In the genomic region with DNA sequence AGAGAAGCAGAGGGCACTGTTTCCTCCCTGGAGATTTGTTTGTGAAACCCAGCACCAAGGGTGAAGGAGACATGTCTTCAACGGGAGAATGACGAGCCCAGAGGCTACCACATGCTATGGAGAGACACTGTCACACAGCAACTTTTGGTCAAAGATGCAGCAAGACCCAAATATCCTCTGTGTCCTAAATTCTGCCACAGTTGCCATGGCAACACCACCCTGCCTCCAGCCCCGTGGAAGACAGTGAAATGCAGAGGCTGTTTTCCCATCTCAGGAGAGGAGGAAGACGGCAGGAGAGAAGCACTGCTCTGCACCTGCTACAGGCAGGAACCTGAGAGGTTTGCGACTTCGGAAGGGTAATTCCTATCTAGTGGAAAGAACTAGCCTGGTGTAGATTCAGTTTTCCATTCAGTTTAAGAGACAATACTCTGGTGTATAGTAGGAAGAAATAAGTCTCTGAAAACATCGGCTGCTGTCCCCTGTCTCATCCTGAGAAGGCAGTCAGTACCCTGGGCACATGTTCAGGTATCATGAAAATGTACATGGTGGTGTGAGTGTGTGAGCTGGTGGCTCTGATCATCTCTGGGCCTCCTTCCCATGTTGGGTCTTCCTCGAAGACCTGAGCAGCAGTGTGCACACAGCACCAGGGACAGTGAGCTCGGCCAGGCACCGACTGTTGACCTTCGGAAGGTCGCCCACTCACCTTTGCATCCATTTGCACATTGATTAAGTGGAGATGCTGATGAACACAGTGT, we compare ENCODE assay signal across 8 mouse cellular contexts.
DNase-seq lines count a peak whose midpoint lies in the region; ATAC-seq and TF ChIP-seq lines count a peak whose summit lies in the region.

No protein-coding gene starts in this region.

- H3K9ac ChIP-seq in forebrain, embryonic 11.5 days (ENCODE audit: low read length): no peak overlapping the region
- no peak overlapping the region; the same call in 1 of the 2 replicates for H3K9ac ChIP-seq in midbrain, postnatal 0 days (replicated peaks; ENCODE audit: low read length, poor library complexity, severe bottlenecking)

- H3K36me3 ChIP-seq in forebrain, embryonic 11.5 days (ENCODE audit: control insufficient read depth, insufficient read depth, low read length): no peaks in the 10 kb centered on the region
- no peaks in the 10 kb centered on the region for H3K36me3 ChIP-seq in midbrain, postnatal 0 days (ENCODE audit: insufficient read depth, low read length)

- H3K4me1 ChIP-seq in forebrain, embryonic 11.5 days (replicated peaks; ENCODE audit: control insufficient read depth, insufficient read depth, low read length): peaks cover 7% of the 10 kb centered on the region; the same call in 1 of the 2 replicates
- peaks cover 12% of the 10 kb centered on the region for H3K4me1 ChIP-seq in midbrain, postnatal 0 days (ENCODE audit: insufficient read depth, low read length)

- H3K27ac ChIP-seq in forebrain, embryonic 11.5 days (ENCODE audit: low read depth, low read length): no peak overlapping the region
- H3K27ac ChIP-seq in midbrain, postnatal 0 days (ENCODE audit: low read depth, low read length): peak overlapping the region; percentile 83

- H3K4me2 ChIP-seq in forebrain, embryonic 11.5 days (ENCODE audit: low read depth, low read length, severe bottlenecking): no peak overlapping the region
- no peak overlapping the region for H3K4me2 ChIP-seq in midbrain, postnatal 0 days (ENCODE audit: low read depth, low read length, poor library complexity, severe bottlenecking)

- ATAC-seq in forebrain, embryonic 11.5 days (replicated peaks; ENCODE audit: low FRiP score): no peak
- peak; percentile 78 for ATAC-seq in midbrain, postnatal 0 days (ENCODE audit: low FRiP score)
- ATAC-seq in monocyte, adult 5-6 weeks (replicated peaks; ENCODE audit: insufficient number of reproducible peaks, low FRiP score, low TSS enrichment, poor library complexity, severe bottlenecking): no peak

- H3K27me3 ChIP-seq in forebrain, embryonic 11.5 days (ENCODE audit: control insufficient read depth, insufficient read depth, low read length): no peaks in the 10 kb centered on the region
- no peaks in the 10 kb centered on the region for H3K27me3 ChIP-seq in midbrain, postnatal 0 days (ENCODE audit: insufficient read depth, low read length)

- WGBS in forebrain, embryonic 11.5 days: 61% methylated on average over 12 of the region's 12 CpGs
- 40% methylated on average over 12 of the region's 12 CpGs for WGBS in midbrain, postnatal 0 days

- no peak for TF ChIP-seq CTCF in midbrain, postnatal 0 days (IDR thresholded peaks at IDR 0.05)

- no peaks in the 10 kb centered on the region for H3K9me3 ChIP-seq in forebrain, embryonic 11.5 days (ENCODE audit: control insufficient read depth, low read length)
- no peaks in the 10 kb centered on the region for H3K9me3 ChIP-seq in midbrain, postnatal 0 days (ENCODE audit: low read length)

- peak; percentile 46 for DNase-seq in R1 (ENCODE audit: low read depth, low spot score)
- peak; percentile 55 for DNase-seq in forebrain, embryonic 11.5 days (ENCODE audit: low spot score)
- peak; percentile 61 to 68 for DNase-seq in layer of hippocampus, adult 8-10 months (ENCODE audit: low spot score in 2 of 2)
- DNase-seq in midbrain, postnatal 0 days (ENCODE audit: low spot score): peak; percentile 80
- no peak for DNase-seq in thymus, postnatal 4 days
- no peak for DNase-seq in lung, postnatal 25 days (ENCODE audit: low spot score)
- no peak for DNase-seq in kidney, postnatal 25 days

- no peak overlapping the region for H3K4me3 ChIP-seq in forebrain, embryonic 11.5 days (ENCODE audit: low read depth, low read length)
- H3K4me3 ChIP-seq in midbrain, postnatal 0 days (ENCODE audit: low read depth, low read length): no peak overlapping the region

Comparison
In these comparisons a context has a peak if more than half of its experiments do, and no peak if none do; other contexts are left out.
1. DNase-seq: peak in R1 (single experiment), forebrain, embryonic 11.5 days (single experiment), layer of hippocampus, adult 8-10 months (2 of 2) and midbrain, postnatal 0 days (single experiment); none in thymus, postnatal 4 days (single experiment), lung, postnatal 25 days (single experiment) and kidney, postnatal 25 days (0 of 2).